Mouse (Mus musculus) MEL (cell line): ENCODE results near the gene Stab2. TPM values are rescaled to one million over a fixed set of nuclear protein-coding genes. Genes with fewer than 3 reads are reported as not detected.

Experiments used
- DNase-seq: peaks from one replicate; pipeline ENCODE4 v3.0.0; 2011; ENCODE audit warnings: low read depth, low spot score
- H3K27ac ChIP-seq: 2 replicates; pipeline ENCODE4 v1.5.1; 2012; ENCODE audit warnings: low read depth, mild to moderate bottlenecking, control low read depth, low read length, moderate library complexity; ENCODE audit not compliant: control insufficient read depth
- H3K27me3 ChIP-seq, 2 experiments: fragments of 150-350 bp in 1 of 2; sonication (generic) in 1 of 2; 2 replicates each; pipeline ENCODE4 v1.6.1; 2012; ENCODE audit warnings: low read length in 2 of 2, mild to moderate bottlenecking in 2 of 2, improper control_type of control experiment in 1 of 2, moderate library complexity in 1 of 2; ENCODE audit not compliant: insufficient read depth in 2 of 2, control insufficient read depth in 1 of 2
- H3K36me3 ChIP-seq, 2 experiments: 2 replicates each; pipeline ENCODE4 v1.6.1; 2012 to 2014; ENCODE audit warnings: low read length in 2 of 2, improper control_type of control experiment in 1 of 2, inconsistent platforms in 1 of 2, mild to moderate bottlenecking in 1 of 2; ENCODE audit not compliant: insufficient read depth in 2 of 2, control insufficient read depth in 1 of 2
- H3K4me1 ChIP-seq, 2 experiments: fragments of 150-350 bp in 1 of 2; sonication (generic) in 1 of 2; 2 replicates each; pipeline ENCODE4 v1.6.1; 2012; ENCODE audit warnings: low read length in 2 of 2, improper control_type of control experiment in 1 of 2, mild to moderate bottlenecking in 1 of 2; ENCODE audit not compliant: insufficient read depth in 2 of 2, control insufficient read depth in 1 of 2
- H3K4me3 ChIP-seq, 2 experiments: fragments of 150-350 bp in 1 of 2; sonication (generic) in 1 of 2; 2 replicates each; pipeline ENCODE4 v1.5.1; 2012; ENCODE audit warnings: low read depth in 2 of 2, low read length in 2 of 2, mild to moderate bottlenecking in 2 of 2, moderate library complexity in 2 of 2, control low read depth in 1 of 2, improper control_type of control experiment in 1 of 2; ENCODE audit not compliant: control insufficient read depth in 1 of 2, insufficient read depth in 1 of 2
- H3K79me2 ChIP-seq: 2 replicates; pipeline ENCODE4 v1.6.1; 2012; ENCODE audit warnings: mild to moderate bottlenecking, low read length, moderate library complexity; ENCODE audit not compliant: control insufficient read depth, poor library complexity, insufficient read depth
- H3K9ac ChIP-seq: 2 replicates; pipeline ENCODE4 v1.6.1; 2012; ENCODE audit warnings: low read depth, mild to moderate bottlenecking, control low read depth, low read length, moderate library complexity; ENCODE audit not compliant: control insufficient read depth, poor library complexity, severe bottlenecking
- H3K9me3 ChIP-seq: fragments of 150-350 bp; sonication (generic); replicated peaks from 2 replicates; pipeline ENCODE4 v1.6.1; 2012; ENCODE audit warnings: mild to moderate bottlenecking, low read length, improper control_type of control experiment, moderate library complexity; ENCODE audit not compliant: insufficient read depth
- BHLHE40 ChIP-seq: IDR thresholded peaks from 2 replicates; pipeline ENCODE4 v1.6.1; 2012; ENCODE audit warnings: low read depth, mild to moderate bottlenecking, inconsistent platforms, low read length, improper control_type of control experiment, borderline replicate concordance
- CTCF ChIP-seq, 3 experiments: IDR thresholded peaks in 2 of 3; conservative IDR thresholded peaks in 1 of 3; 2 replicates each; pipeline ENCODE4 v1.5.1; 2011 to 2012; ENCODE audit warnings: low read length in 3 of 3, low read depth in 2 of 3, mild to moderate bottlenecking in 2 of 3, improper control_type of control experiment in 1 of 3, inconsistent platforms in 1 of 3, mixed read lengths in 1 of 3, moderate library complexity in 1 of 3; ENCODE audit not compliant: control insufficient read depth in 1 of 3, insufficient read depth in 1 of 3, poor library complexity in 1 of 3, severe bottlenecking in 1 of 3
- ELF1 ChIP-seq: IDR thresholded peaks from 2 replicates; pipeline ENCODE4 v1.6.1; 2014; ENCODE audit warnings: low read depth, mild to moderate bottlenecking, inconsistent platforms, low read length, improper control_type of control experiment, moderate library complexity
- EP300 ChIP-seq, 2 experiments: IDR thresholded peaks; 2 replicates each; pipeline ENCODE4 v1.6.1; 2011; ENCODE audit warnings: improper control_type of control experiment in 2 of 2, low read length in 2 of 2, low read depth in 1 of 2, mild to moderate bottlenecking in 1 of 2
- HCFC1 ChIP-seq: IDR thresholded peaks from 2 replicates; pipeline ENCODE4 v1.6.1; 2012; ENCODE audit warnings: low read depth, mild to moderate bottlenecking, inconsistent platforms, low read length, improper control_type of control experiment, moderate library complexity
- MAX ChIP-seq: IDR thresholded peaks from 2 replicates; pipeline ENCODE4 v1.6.1; 2011; ENCODE audit warnings: low read length, improper control_type of control experiment
- MAZ ChIP-seq: IDR thresholded peaks from 2 replicates; pipeline ENCODE4 v1.6.1; 2012; ENCODE audit warnings: low read depth, mild to moderate bottlenecking, inconsistent platforms, low read length, improper control_type of control experiment
- MYB ChIP-seq: IDR thresholded peaks from 2 replicates; pipeline ENCODE4 v1.6.1; 2011; ENCODE audit warnings: mild to moderate bottlenecking, low read depth, low read length, improper control_type of control experiment
- MYC ChIP-seq: IDR thresholded peaks from 2 replicates; pipeline ENCODE4 v1.6.1; 2011; ENCODE audit warnings: low read depth, mild to moderate bottlenecking, low read length, improper control_type of control experiment, moderate library complexity
- NRF1 ChIP-seq: IDR thresholded peaks from 2 replicates; pipeline ENCODE4 v1.6.1; 2014; ENCODE audit warnings: low read depth, mild to moderate bottlenecking, inconsistent platforms, low read length, improper control_type of control experiment, moderate library complexity; ENCODE audit not compliant: poor library complexity, insufficient read depth, severe bottlenecking
- POLR2A ChIP-seq, 2 experiments: IDR thresholded peaks; 2 replicates each; pipeline ENCODE4 v1.6.1; 2011 to 2012; ENCODE audit warnings: low read length in 2 of 2, mild to moderate bottlenecking in 2 of 2, control low read depth in 1 of 2, improper control_type of control experiment in 1 of 2, low read depth in 1 of 2, moderate library complexity in 1 of 2; ENCODE audit not compliant: control insufficient read depth in 1 of 2, insufficient read depth in 1 of 2, poor library complexity in 1 of 2
- RAD21 ChIP-seq: IDR thresholded peaks from 2 replicates; pipeline ENCODE4 v1.6.1; 2011; ENCODE audit warnings: mild to moderate bottlenecking, low read depth, low read length, improper control_type of control experiment
- RCOR1 ChIP-seq: IDR thresholded peaks from 2 replicates; pipeline ENCODE4 v1.6.1; 2012; ENCODE audit warnings: low read depth, mild to moderate bottlenecking, inconsistent platforms, low read length, improper control_type of control experiment
- SIN3A ChIP-seq: IDR thresholded peaks from 2 replicates; pipeline ENCODE4 v1.6.1; 2012; ENCODE audit warnings: low read length, improper control_type of control experiment, inconsistent platforms
- SMC3 ChIP-seq: IDR thresholded peaks from 2 replicates; pipeline ENCODE4 v1.6.1; 2011; ENCODE audit warnings: low read depth, low read length, improper control_type of control experiment
- TCF12 ChIP-seq: IDR thresholded peaks from 2 replicates; pipeline ENCODE4 v1.6.1; 2014; ENCODE audit warnings: low read depth, mild to moderate bottlenecking, inconsistent platforms, low read length, improper control_type of control experiment, moderate library complexity
- UBTF ChIP-seq: IDR thresholded peaks from 2 replicates; pipeline ENCODE4 v1.6.1; 2012; ENCODE audit warnings: low read depth, mild to moderate bottlenecking, inconsistent platforms, low read length, improper control_type of control experiment, moderate library complexity, borderline replicate concordance; ENCODE audit not compliant: insufficient read depth
- ZC3H11A ChIP-seq: IDR thresholded peaks from 2 replicates; pipeline ENCODE4 v1.6.1; 2012; ENCODE audit warnings: low read depth, mild to moderate bottlenecking, inconsistent platforms, low read length, improper control_type of control experiment
- ZKSCAN1 ChIP-seq: IDR thresholded peaks from 2 replicates; pipeline ENCODE4 v1.6.1; 2012; ENCODE audit warnings: low read depth, mild to moderate bottlenecking, inconsistent platforms, low read length, improper control_type of control experiment, moderate library complexity
- ZNF384 ChIP-seq: IDR thresholded peaks from 2 replicates; pipeline ENCODE4 v1.6.1; 2012; ENCODE audit warnings: low read depth, mild to moderate bottlenecking, inconsistent platforms, low read length, improper control_type of control experiment
- polyA plus RNA-seq, 2 experiments: library from polyadenylated mRNA; stranded (reverse) in 1 of 2; unstranded in 1 of 2; fragments of >175 nt in 1 of 2; fragments of >200 nt in 1 of 2; gene quantifications; 2 replicates each; pipeline versions ENCODE4 v1.2.1 to v1.2.4; 2012; ENCODE audit warnings: low replicate concordance in 2 of 2, low read depth in 1 of 2; ENCODE audit not compliant: insufficient read length in 2 of 2, insufficient read depth in 1 of 2, missing spikeins in 1 of 2
- total RNA-seq: library from RNA; depleted of rRNA; stranded (reverse); fragments of 300-350 nt; gene quantifications from 2 replicates; pipeline ENCODE4 v1.2.3, GENCODE M21; 2012

Stab2 gene
- total and polyA plus RNA-seq, 3 experiments, result 0.73 to 5.1 TPM; not detected in 1

GRCm38 (mm10) chr10:86972503-86972826 lies 35.4 kb downstream of the Stab2 start:
- H3K27me3 ChIP-seq, result no peaks in the 10 kb centered on the region; a peak in 1 of 4 replicates
- H3K4me3 ChIP-seq, result no peak overlapping the region
- H3K9ac ChIP-seq, result no peak overlapping the region
- TF ChIP-seq NRF1, result no peak
- no peak for TF ChIP-seq CTCF (IDR thresholded peaks at IDR 0.05 in 2 of 3, conservative IDR thresholded peaks at IDR 0.05 in 1 of 3; ENCODE audit: control insufficient read depth in 1 of 3, insufficient read depth in 1 of 3, low read depth in 2 of 3, low read length in 3 of 3, poor library complexity in 1 of 3, severe bottlenecking in 1 of 3)
- no peak for TF ChIP-seq BHLHE40
- no peak for TF ChIP-seq SMC3
- TF ChIP-seq UBTF, result no peak
- TF ChIP-seq HCFC1, result no peak
- TF ChIP-seq ZC3H11A, result no peak
- H3K79me2 ChIP-seq, result no peaks in the 10 kb centered on the region
- no peak overlapping the region for H3K27ac ChIP-seq
- H3K9me3 ChIP-seq, result no peaks in the 10 kb centered on the region
- H3K4me1 ChIP-seq, result no peaks in the 10 kb centered on the region
- DNase-seq, result no peak
- no peaks in the 10 kb centered on the region for H3K36me3 ChIP-seq

- Histone ChIP-seq H3K27me3 (no peaks in the 10 kb centered on the region; a peak in 1 of 4 replicates), H3K9me3 (no peaks in the 10 kb centered on the region), H3K4me3 (peak overlapping the region; percentile 16 to 30; a peak in 2 of 4 replicates)
- peak; percentile 54 for TF ChIP-seq ZC3H11A
- no peak for TF ChIP-seq MYB
- peak; percentile 55 for TF ChIP-seq SMC3
- peak; percentile 77 for TF ChIP-seq RAD21
- TF ChIP-seq CTCF (IDR thresholded peaks at IDR 0.05 in 2 of 3, conservative IDR thresholded peaks at IDR 0.05 in 1 of 3; ENCODE audit: control insufficient read depth in 1 of 3, insufficient read depth in 1 of 3, low read depth in 2 of 3, low read length in 3 of 3, poor library complexity in 1 of 3, severe bottlenecking in 1 of 3), result peak; percentile 56 to 84 (median 81)
- no peak for TF ChIP-seq NRF1
- TF ChIP-seq, all 39 proteins: peak for 4
- peak; percentile 66 for DNase-seq
- H3K9ac ChIP-seq, result no peak overlapping the region
- no peaks in the 10 kb centered on the region for H3K36me3 ChIP-seq
- no peaks in the 10 kb centered on the region for H3K4me1 ChIP-seq
- H3K79me2 ChIP-seq, result no peaks in the 10 kb centered on the region
- no peak overlapping the region for H3K27ac ChIP-seq
Observed at GRCm38 (mm10) chr10:86971680-86972502, 35.9 kb downstream of the Stab2 start.

GRCm38 (mm10) chr10:86969346-86969745 lies 38.5 kb downstream of the Stab2 start:
- Histone ChIP-seq H3K79me2 (no peaks in the 10 kb centered on the region), H3K27ac (no peak overlapping the region), H3K4me3 (no peak overlapping the region), H3K9ac (no peak overlapping the region), H3K9me3 (no peaks in the 10 kb centered on the region), H3K4me1 (no peaks in the 10 kb centered on the region), H3K36me3 (no peaks in the 10 kb centered on the region), H3K27me3 (no peaks in the 10 kb centered on the region; a peak in 1 of 4 replicates)
- no peak for DNase-seq
- no peak for TF ChIP-seq RCOR1
- no peak for TF ChIP-seq ZNF384
- no peak for TF ChIP-seq POLR2A (IDR thresholded peaks at IDR 0.05; ENCODE audit: control insufficient read depth in 1 of 2, insufficient read depth in 1 of 2, low read depth in 1 of 2, low read length in 2 of 2, poor library complexity in 1 of 2)
- TF ChIP-seq SIN3A, result no peak
- TF ChIP-seq EP300 (IDR thresholded peaks at IDR 0.05; ENCODE audit: low read depth in 1 of 2, low read length in 2 of 2), result no peak
- no peak for TF ChIP-seq MAZ
- TF ChIP-seq ELF1, result no peak
- no peak for TF ChIP-seq MAX
- no peak for TF ChIP-seq ZKSCAN1
- no peak for TF ChIP-seq MYC
- TF ChIP-seq TCF12, result no peak
